Comparison of ENCODE assay signal across 27 mouse cellular contexts in the genomic region with DNA sequence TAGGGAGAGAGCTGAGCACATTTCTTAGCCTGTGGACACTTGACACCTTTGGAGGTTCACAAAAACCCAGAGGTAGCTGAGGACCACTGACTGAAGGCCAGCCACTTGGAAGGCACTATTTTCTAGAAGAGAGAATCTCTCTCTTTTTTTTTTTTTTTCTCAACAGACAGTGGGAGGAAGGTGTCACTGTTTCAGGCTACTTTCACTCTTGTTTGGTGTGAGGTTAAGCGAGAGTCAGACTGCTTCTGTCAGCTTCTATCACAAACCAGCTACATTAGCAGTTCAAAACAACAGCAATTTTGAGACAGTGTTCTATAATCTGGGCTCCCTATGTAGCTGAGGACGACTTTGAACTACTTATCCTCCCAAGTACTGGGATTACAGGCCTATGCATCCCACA. TPM values are rescaled to one million over a fixed set of nuclear protein-coding genes. Genes with fewer than 3 reads are reported as not detected.
DNase-seq lines count a peak whose midpoint lies in the region; TF ChIP-seq lines count a peak whose summit lies in the region.
"Had no signal": no experiment of that assay in that cellular context is flagged by ENCODE, and none has a peak within 500 bp of the region (broad histone marks: within the 10 kb centered on the region; RNA-seq: fewer than 3 reads in every experiment).

No protein-coding gene starts in this region.

- H3K36me3 ChIP-seq in thymus, adult 2 months (ENCODE audit: control insufficient read depth, insufficient read depth, low read length), result no peaks in the 10 kb centered on the region
- no peaks in the 10 kb centered on the region for H3K36me3 ChIP-seq in CH12.LX (replicated peaks in 1 of 2; ENCODE audit: control insufficient read depth in 1 of 2, insufficient read depth in 1 of 2, low read length in 1 of 2)
- H3K36me3 ChIP-seq in embryonic facial prominence, embryonic 10.5 days (replicated peaks), result no peaks in the 10 kb centered on the region
- H3K36me3 ChIP-seq: forebrain, embryonic 15.5 days; heart, embryonic 12.5 days; hindbrain, embryonic 10.5 days; kidney, embryonic 15.5 days; liver, embryonic 13.5 days; neural tube, embryonic 13.5 days; stomach, embryonic 15.5 days had no signal

- peak overlapping the region; percentile 78 for H3K4me2 ChIP-seq in CH12.LX (ENCODE audit: insufficient read depth, low read depth, poor library complexity, severe bottlenecking)
- H3K4me2 ChIP-seq: forebrain, embryonic 15.5 days; heart, embryonic 12.5 days; kidney, embryonic 15.5 days; liver, embryonic 13.5 days; lung, embryonic 14.5 days; neural tube, embryonic 13.5 days; stomach, embryonic 15.5 days had no signal

- H3K79me2 ChIP-seq in CH12.LX (replicated peaks; ENCODE audit: control insufficient read depth, extremely low read depth, insufficient read depth, poor library complexity, severe bottlenecking), result no peaks in the 10 kb centered on the region

- TF ChIP-seq POLR2A in thymus, adult 2 months (IDR thresholded peaks at IDR 0.05; ENCODE audit: control insufficient read depth, extremely low read depth, insufficient read depth, low read length, poor library complexity), result no peak
- TF ChIP-seq POLR2A in CH12.LX (IDR thresholded peaks at IDR 0.05; ENCODE audit: low read depth, low read length), result no peak
- TF ChIP-seq POLR2A in bone marrow macrophage, adult 2 months (IDR thresholded peaks at IDR 0.05; ENCODE audit: borderline replicate concordance, low read depth, low read length), result no peak

- no peaks in the 10 kb centered on the region for H3K27me3 ChIP-seq in thymus, adult 2 months (ENCODE audit: control insufficient read depth, insufficient read depth, low read length)
- no peaks in the 10 kb centered on the region for H3K27me3 ChIP-seq in CH12.LX (replicated peaks)
- H3K27me3 ChIP-seq in embryonic facial prominence, embryonic 10.5 days (replicated peaks; ENCODE audit: low read depth, poor library complexity, severe bottlenecking), result no peaks in the 10 kb centered on the region
- H3K27me3 ChIP-seq: forebrain, embryonic 15.5 days; heart, embryonic 12.5 days; kidney, embryonic 15.5 days; liver, embryonic 13.5 days; neural tube, embryonic 13.5 days; Patski; stomach, embryonic 15.5 days had no signal

- TF ChIP-seq RAD21 in CH12.LX (IDR thresholded peaks at IDR 0.05; ENCODE audit: low read depth, low read length), result no peak

- no peak for TF ChIP-seq EP300 in CH12.LX (IDR thresholded peaks at IDR 0.05; ENCODE audit: low read length)

- 22% methylated on average over 2 of the region's 2 CpGs for WGBS in thymus, adult 2 months
- 63% methylated on average over 2 of the region's 2 CpGs for WGBS in embryonic facial prominence, embryonic 10.5 days

- TF ChIP-seq CTCF in thymus, adult 2 months (IDR thresholded peaks at IDR 0.05; ENCODE audit: borderline replicate concordance, control insufficient read depth, extremely low read depth, insufficient read depth, low read length, poor library complexity), result no peak
- TF ChIP-seq CTCF in CH12.LX (conservative IDR thresholded peaks at IDR 0.05 in 1 of 2, IDR thresholded peaks at IDR 0.05 in 1 of 2; ENCODE audit: low read depth in 2 of 2, low read length in 2 of 2), result no peak
- TF ChIP-seq CTCF in bone marrow macrophage, adult 2 months (IDR thresholded peaks at IDR 0.05; ENCODE audit: low read depth, low read length), result no peak

- peaks cover 4% of the 10 kb centered on the region for H3K9me3 ChIP-seq in CH12.LX (replicated peaks; ENCODE audit: low read length)
- no peaks in the 10 kb centered on the region for H3K9me3 ChIP-seq in embryonic facial prominence, embryonic 10.5 days
- H3K9me3 ChIP-seq: forebrain, embryonic 15.5 days; heart, embryonic 12.5 days; hindbrain, embryonic 10.5 days; kidney, embryonic 15.5 days; liver, embryonic 13.5 days; neural tube, embryonic 13.5 days; stomach, embryonic 15.5 days had no signal

- dilution Hi-C loops in CH12.LX (cut with MboI; ENCODE audit: extremely low pct_ligation_motif_present, extremely low pct_unique_long_range_greater_than_20kb, low sequenced_read_pairs), result no loop called here

- H3K27ac ChIP-seq in thymus, adult 2 months (ENCODE audit: control insufficient read depth, insufficient read depth, low read length), result peak overlapping the region; percentile 78
- no peak overlapping the region for H3K27ac ChIP-seq in CH12.LX (ENCODE audit: insufficient read depth, low read depth)
- H3K27ac ChIP-seq in bone marrow macrophage, adult 2 months (ENCODE audit: insufficient read depth, low read depth, low read length), result no peak overlapping the region
- H3K27ac ChIP-seq in embryonic facial prominence, embryonic 10.5 days (replicated peaks), result no peak overlapping the region
- H3K27ac ChIP-seq: forebrain, embryonic 15.5 days; hindbrain, embryonic 10.5 days; kidney, embryonic 15.5 days; liver, embryonic 13.5 days; neural tube, embryonic 13.5 days; stomach, embryonic 15.5 days had no signal

- no peak for DNase-seq in thymus, adult 2 months
- DNase-seq in thymus, postnatal 10 days (ENCODE audit: low spot score in 2 of 2), result no peak
- DNase-seq in CH12.LX (ENCODE audit: extremely low read depth), result no peak
- DNase-seq in layer of hippocampus, adult 9-11 months, result no peak
- DNase-seq in embryonic facial prominence, embryonic 10.5 days (ENCODE audit: low spot score), result no peak
- DNase-seq in kidney, adult 9 months, result no peak
- DNase-seq: adrenal gland, postnatal 14 days; cerebellum, adult 9-11 months; gastrocnemius, postnatal 14 days; heart, adult 11 months; heart, postnatal 10 days; liver, embryonic 13.5 days; lung, embryonic 14.5 days; midbrain, embryonic 14.5 days; retina, postnatal 1 day; right cerebral cortex, postnatal 25 days; spleen, adult 18-20 months had no signal

- H3K9ac ChIP-seq in CH12.LX (ENCODE audit: insufficient read depth, low read depth), result no peak overlapping the region
- H3K9ac ChIP-seq: forebrain, embryonic 15.5 days; heart, embryonic 12.5 days; kidney, embryonic 15.5 days; liver, embryonic 13.5 days; lung, embryonic 14.5 days; neural tube, embryonic 13.5 days; stomach, embryonic 15.5 days had no signal

- H3K4me3 ChIP-seq in thymus, adult 2 months (ENCODE audit: control insufficient read depth, insufficient read depth, low read length), result peak overlapping the region; percentile 22; the same call in 1 of the 2 replicates
- peak overlapping the region in 1 of 3 experiments; percentile 26 for H3K4me3 ChIP-seq in CH12.LX (replicated peaks in 1 of 3; ENCODE audit: low read depth in 2 of 3, low read length in 2 of 3, poor library complexity in 1 of 3)
- 0 out of 2 replicates have a peak overlapping the region, but pooled peaks have one; percentile 3 for H3K4me3 ChIP-seq in bone marrow macrophage, adult 2 months (ENCODE audit: insufficient read depth, low read length)
- no peak overlapping the region for H3K4me3 ChIP-seq in embryonic facial prominence, embryonic 10.5 days
- H3K4me3 ChIP-seq: forebrain, embryonic 15.5 days; heart, embryonic 12.5 days; hindbrain, embryonic 10.5 days; kidney, embryonic 15.5 days; liver, embryonic 13.5 days; neural tube, embryonic 13.5 days; stomach, embryonic 15.5 days had no signal

- H3K4me1 ChIP-seq in thymus, adult 2 months (replicated peaks; ENCODE audit: control insufficient read depth, insufficient read depth, low read length), result peaks cover 24% of the 10 kb centered on the region
- H3K4me1 ChIP-seq in CH12.LX (ENCODE audit: control insufficient read depth in 1 of 2, insufficient read depth in 2 of 2), result peaks cover 3 to 26% of the 10 kb centered on the region in 2 experiments; a peak in 3 of 4 replicates
- peaks cover 37% of the 10 kb centered on the region for H3K4me1 ChIP-seq in bone marrow macrophage, adult 2 months (ENCODE audit: control insufficient read depth, insufficient read depth, low read length)
- H3K4me1 ChIP-seq in embryonic facial prominence, embryonic 10.5 days, result no peaks in the 10 kb centered on the region
- H3K4me1 ChIP-seq: forebrain, embryonic 15.5 days; heart, embryonic 12.5 days; hindbrain, embryonic 10.5 days; kidney, embryonic 15.5 days; liver, embryonic 13.5 days; neural tube, embryonic 13.5 days; stomach, embryonic 15.5 days had no signal

- in situ Hi-C loops in CH12.LX (cut with MboI; ENCODE audit: low pct_ligation_motif_present, low pct_unique_long_range_greater_than_20kb, low sequenced_read_pairs), result no loop called here

TF ChIP-seq in CH12.LX, 34 proteins besides CTCF, POLR2A, EP300 and RAD21:
- TF ChIP-seq ZMIZ1 (IDR thresholded peaks at IDR 0.05; ENCODE audit: low read depth, low read length) (no peak), CHD2 (IDR thresholded peaks at IDR 0.05; ENCODE audit: low read length) (no peak), ZNF384 (IDR thresholded peaks at IDR 0.05; ENCODE audit: low read depth, low read length) (peak; percentile 87)

RNA-seq across cellular contexts. Expression of a gene that starts 2.3 kb away (rescaled TPM):
- polyA plus RNA-seq in thymus, adult 2 months (2012; rRNA removed), result 6.4 and 7.4 TPM in 2 replicates
- total RNA-seq in CH12.LX (2012; rRNA removed), result 7.5 and 8.3 TPM in 2 replicates
- total RNA-seq in CH12.LX (2014; rRNA removed), result 8.3 and 10.6 TPM in 2 replicates
- 5.4 and 5.7 TPM in 2 replicates for polyA plus RNA-seq in CH12.LX (2012; ENCODE audit: insufficient read length, low read depth)
- 5.5 and 7.6 TPM in 2 replicates for polyA plus RNA-seq in bone marrow macrophage, adult 2 months (2012; ENCODE audit: insufficient read depth, insufficient read length, missing spikeins)
- 0.17 and 0.30 TPM in 2 replicates for polyA plus RNA-seq in embryonic facial prominence, embryonic 10.5 days (2016; fragmentation: Nextera tagmentation; extraction: Ambion mirVana)

RNA-seq across cellular contexts. Expression of a gene that starts 23.3 kb away (rescaled TPM):
- polyA plus RNA-seq in thymus, adult 2 months (2012; rRNA removed), result 4.8 and 4.9 TPM in 2 replicates
- total RNA-seq in CH12.LX (2012; rRNA removed) (3.8 and 3.9 TPM in 2 replicates), CH12.LX (2014; rRNA removed) (1.7 and 5.2 TPM in 2 replicates)
- polyA plus RNA-seq in CH12.LX (2012; ENCODE audit: insufficient read length, low read depth), result 7.6 and 8.7 TPM in 2 replicates
- 2.5 and 2.9 TPM in 2 replicates for polyA plus RNA-seq in bone marrow macrophage, adult 2 months (2012; ENCODE audit: insufficient read depth, insufficient read length, missing spikeins)
- polyA plus RNA-seq in embryonic facial prominence, embryonic 10.5 days (2016; fragmentation: Nextera tagmentation; extraction: Ambion mirVana), result 9.7 and 12.2 TPM in 2 replicates

RNA-seq across cellular contexts. Expression of a gene that starts 26.3 kb away (rescaled TPM):
- polyA plus RNA-seq in thymus, adult 2 months (2012; rRNA removed), result 22.7 and 24.5 TPM in 2 replicates
- total RNA-seq in CH12.LX (2012; rRNA removed) (162 and 222 TPM in 2 replicates), CH12.LX (2014; rRNA removed) (99.0 and 118 TPM in 2 replicates)
- 170 and 184 TPM in 2 replicates for polyA plus RNA-seq in CH12.LX (2012; ENCODE audit: insufficient read length, low read depth)
- polyA plus RNA-seq in bone marrow macrophage, adult 2 months (2012; ENCODE audit: insufficient read depth, insufficient read length, missing spikeins), result 41.6 and 42.5 TPM in 2 replicates
- polyA plus RNA-seq in embryonic facial prominence, embryonic 10.5 days (2016; fragmentation: Nextera tagmentation; extraction: Ambion mirVana), result 79.5 and 80.7 TPM in 2 replicates

RNA-seq across cellular contexts. Expression of a gene that starts 59.5 kb away (rescaled TPM):
- polyA plus RNA-seq in thymus, adult 2 months (2012; rRNA removed), result 3.5 and 4.8 TPM in 2 replicates
- total RNA-seq in CH12.LX (2012; rRNA removed), result 0.08 TPM in 1 of 2 replicates, not detected in the other
- total RNA-seq in CH12.LX (2014; rRNA removed), result not detected in 2 replicates
- polyA plus RNA-seq in CH12.LX (2012; ENCODE audit: insufficient read length, low read depth), result 0.60 and 0.71 TPM in 2 replicates
- polyA plus RNA-seq in bone marrow macrophage, adult 2 months (2012; ENCODE audit: insufficient read depth, insufficient read length, missing spikeins), result 9.8 TPM in 2 replicates
- 0.35 and 0.65 TPM in 2 replicates for polyA plus RNA-seq in embryonic facial prominence, embryonic 10.5 days (2016; fragmentation: Nextera tagmentation; extraction: Ambion mirVana)
- total RNA-seq: common myeloid progenitor, adult 5-6 weeks; megakaryocyte-erythroid progenitor cell, adult 5-6 weeks had no signal
